Mouse (Mus musculus) forebrain, embryonic 10.5 days (tissue): ENCODE measurements at regions not wholly inside any gene's neighbourhood (a gene's known extent, or its start where the extent isn't known, plus 50 kb on each side); places are given as distances from the start of the nearest gene placed in this dataset.
A peak's percentile ranks its signal among the peaks of the same experiment; 100 is the strongest.

Source experiments
- DNase-seq: peaks from one replicate; pipeline ENCODE4 v3.0.0-alpha.2; 2017; ENCODE audit warnings: low spot score; ENCODE audit errors: extremely low spot score
- H3K27ac ChIP-seq: fragments of 300-500 bp; sonication (generic); 2 replicates; pipeline ENCODE4 v1.5.1; 2016; ENCODE audit warnings: mild to moderate bottlenecking
- H3K27me3 ChIP-seq: fragments of 300-500 bp; sonication (generic); 2 replicates; pipeline ENCODE4 v1.6.1; 2016; ENCODE audit warnings: mild to moderate bottlenecking; ENCODE audit not compliant: poor library complexity, severe bottlenecking
- H3K36me3 ChIP-seq: fragments of 300-500 bp; sonication (generic); replicated peaks from 2 replicates; pipeline ENCODE4 v1.6.1; 2016; ENCODE audit warnings: mild to moderate bottlenecking, moderate library complexity
- H3K4me1 ChIP-seq: fragments of 300-500 bp; sonication (generic); 2 replicates; pipeline ENCODE4 v1.6.1; 2016
- H3K4me3 ChIP-seq: fragments of 300-500 bp; sonication (generic); 2 replicates; pipeline ENCODE4 v1.5.1; 2016; ENCODE audit warnings: mild to moderate bottlenecking, moderate library complexity
- H3K9me3 ChIP-seq: fragments of 300-500 bp; sonication (generic); 2 replicates; pipeline ENCODE4 v1.6.1; 2016; ENCODE audit warnings: mild to moderate bottlenecking, moderate library complexity
- WGBS: fragments of 180-500 bp; shearing (Covaris S2); methylation state at CpG from one replicate; pipeline ENCODE4 v1.1.7; 2016; 5-methylcytosine and 5-hydroxymethylcytosine counted together

DNA sequence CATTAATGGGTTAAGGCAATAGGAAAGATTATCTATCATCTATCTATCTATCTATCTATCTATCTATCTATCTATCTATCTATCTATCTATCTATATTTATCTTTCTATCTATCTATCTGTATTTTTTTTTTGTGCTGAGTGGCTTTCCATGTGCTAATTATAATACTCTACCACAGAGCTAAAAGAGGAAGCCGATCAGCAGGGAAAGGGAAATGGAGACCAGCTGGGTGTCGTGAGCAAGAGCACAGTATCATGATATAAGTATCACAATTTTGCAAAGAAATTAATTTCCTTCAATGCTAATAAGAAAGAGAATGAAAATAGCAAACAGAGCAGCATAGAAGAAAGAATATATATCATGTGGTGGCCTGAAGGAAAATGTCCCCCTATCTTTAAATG lies 69.6 kb downstream of the Cldn1 start:
- Histone ChIP-seq H3K27ac (no peak overlapping the region), H3K36me3 (no peaks in the 10 kb centered on the region), H3K4me1 (no peaks in the 10 kb centered on the region), H3K4me3 (no peak overlapping the region), H3K9me3 (no peaks in the 10 kb centered on the region), H3K27me3 (no peaks in the 10 kb centered on the region)
- DNase-seq = no peak
- 82% methylated on average over 2 of the region's 2 CpGs for WGBS

DNA sequence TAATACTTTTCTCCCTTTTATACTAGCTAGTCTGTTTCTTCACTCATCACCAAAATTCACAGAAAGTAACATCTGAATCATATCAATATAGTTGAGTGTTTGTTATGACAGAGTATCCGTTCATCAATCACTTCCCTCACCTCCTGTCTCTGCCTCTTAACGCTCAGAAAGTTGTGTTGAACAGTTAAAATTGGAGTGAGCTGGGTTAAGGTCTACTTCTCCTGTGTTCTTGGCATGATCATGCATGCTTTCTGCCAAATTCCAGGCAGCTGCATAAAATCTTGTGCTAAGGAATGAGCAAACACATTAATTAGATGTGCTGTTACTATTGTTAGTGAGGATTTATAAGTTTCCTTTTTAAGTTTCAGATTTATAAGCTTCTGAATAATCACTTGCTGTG lies 79.9 kb downstream of the Cldn1 start:
- 0 out of 2 replicates have a peak, but pooled peaks cover 3% of the 10 kb centered on the region for H3K4me1 ChIP-seq
- DNase-seq = no peak
- H3K9me3 ChIP-seq = no peaks in the 10 kb centered on the region
- H3K4me3 ChIP-seq = no peak overlapping the region
- H3K27me3 ChIP-seq = no peaks in the 10 kb centered on the region
- no peaks in the 10 kb centered on the region for H3K36me3 ChIP-seq
- no peak overlapping the region for H3K27ac ChIP-seq
- 93% methylated on average over 2 of the region's 2 CpGs for WGBS

DNA sequence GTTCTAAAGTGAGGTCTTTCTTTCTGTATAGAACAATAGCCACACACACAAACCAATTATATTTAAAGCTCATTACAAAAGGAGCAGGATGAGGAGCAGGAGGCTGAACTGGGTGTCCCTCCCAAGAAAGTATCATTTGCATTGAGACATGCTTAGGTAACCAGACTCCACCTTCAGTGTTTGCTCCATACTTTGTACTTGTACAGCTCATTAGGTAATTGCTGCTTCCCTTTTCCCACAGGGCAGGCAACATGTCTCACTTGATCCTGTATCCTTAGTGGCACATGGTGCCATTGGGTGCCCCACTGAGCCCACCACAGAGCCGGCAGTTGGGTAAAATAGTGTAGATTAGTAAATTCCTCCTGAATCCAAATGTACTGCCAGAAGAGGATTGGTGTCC lies 86.0 kb downstream of the Cldn1 start:
- 89% methylated on average over 1 of the region's 1 CpGs for WGBS
- Histone ChIP-seq H3K36me3 (no peaks in the 10 kb centered on the region), H3K9me3 (no peaks in the 10 kb centered on the region), H3K27me3 (no peaks in the 10 kb centered on the region), H3K4me1 (0 out of 2 replicates have a peak, but pooled peaks cover 3% of the 10 kb centered on the region), H3K4me3 (no peak overlapping the region), H3K27ac (no peak overlapping the region)
- DNase-seq = no peak

DNA sequence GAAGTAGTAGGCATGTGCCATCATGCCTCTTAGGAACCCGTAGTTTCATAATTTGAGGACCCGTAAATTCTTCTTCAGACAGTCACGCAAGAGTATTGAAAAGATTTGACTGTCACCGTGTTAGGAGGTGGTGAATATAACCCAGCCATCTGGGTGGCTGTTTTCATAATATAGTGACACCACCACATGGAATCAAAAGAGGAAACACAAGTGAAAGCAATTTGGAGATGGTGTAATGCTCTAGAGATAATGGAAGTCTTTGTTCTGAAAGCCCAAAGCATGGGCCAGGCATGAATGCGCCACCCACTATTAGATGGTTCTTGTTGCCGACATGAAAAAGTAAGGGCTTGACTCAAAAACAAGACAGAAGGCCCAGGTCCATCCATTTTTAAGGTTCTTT lies 86.9 kb downstream of the Cldn1 start:
- 92% methylated on average over 6 of the region's 6 CpGs for WGBS
- Histone ChIP-seq H3K36me3 (no peaks in the 10 kb centered on the region), H3K9me3 (no peaks in the 10 kb centered on the region), H3K4me3 (no peak overlapping the region), H3K27me3 (no peaks in the 10 kb centered on the region), H3K27ac (no peak overlapping the region), H3K4me1 (0 out of 2 replicates have a peak, but pooled peaks cover 3% of the 10 kb centered on the region)
- DNase-seq = no peak

DNA sequence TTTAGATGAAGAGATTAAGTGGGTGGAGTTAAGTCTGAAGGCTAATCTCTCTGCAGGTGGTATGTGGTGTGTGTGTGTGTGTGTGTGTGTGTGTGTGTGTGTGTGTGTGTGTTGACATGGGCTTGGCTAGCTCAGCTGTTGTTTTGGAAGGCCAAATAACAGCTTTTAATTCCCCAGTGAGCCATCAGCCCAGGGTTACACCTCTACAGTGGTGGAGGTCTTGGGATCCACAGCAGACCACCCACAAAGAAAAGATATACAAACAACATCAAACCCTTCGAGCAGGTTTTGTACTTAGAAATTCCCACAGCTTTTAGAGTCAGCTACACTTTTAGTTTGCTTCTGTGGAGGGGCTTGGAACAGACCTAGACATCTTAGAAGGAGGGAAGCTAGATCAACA lies 89.2 kb downstream of the Cldn1 start:
- H3K4me3 ChIP-seq = no peak overlapping the region
- H3K27me3 ChIP-seq = no peaks in the 10 kb centered on the region
- DNase-seq = no peak
- 50% methylated on average over 1 of the region's 1 CpGs for WGBS
- no peak overlapping the region for H3K27ac ChIP-seq
- H3K4me1 ChIP-seq = no peaks in the 10 kb centered on the region
- no peaks in the 10 kb centered on the region for H3K36me3 ChIP-seq
- no peaks in the 10 kb centered on the region for H3K9me3 ChIP-seq

DNA sequence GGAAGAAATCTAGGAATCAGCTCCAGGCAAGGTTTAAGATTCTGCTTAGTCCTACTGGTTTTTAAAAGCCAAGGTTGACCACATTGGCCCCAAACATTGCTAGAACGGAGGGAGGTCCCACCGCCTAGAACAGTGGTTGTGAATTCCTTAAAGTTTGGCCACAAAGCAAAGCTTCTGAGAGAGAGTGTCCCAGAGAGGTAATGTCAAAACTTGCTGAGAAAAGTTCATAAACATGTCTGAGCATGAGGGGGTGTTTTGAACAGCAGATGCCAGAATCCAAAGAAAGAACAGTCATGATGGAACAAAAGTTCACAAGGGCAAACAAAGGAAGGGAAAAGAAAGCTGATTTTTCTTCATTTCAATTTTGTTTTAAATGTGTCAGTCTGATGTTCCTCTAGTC lies 90.1 kb downstream of the Cldn1 start:
- Histone ChIP-seq H3K27me3 (no peaks in the 10 kb centered on the region), H3K9me3 (no peaks in the 10 kb centered on the region), H3K4me3 (no peak overlapping the region), H3K36me3 (no peaks in the 10 kb centered on the region), H3K27ac (no peak overlapping the region), H3K4me1 (no peaks in the 10 kb centered on the region)
- 86% methylated on average over 2 of the region's 2 CpGs for WGBS
- DNase-seq = no peak

DNA sequence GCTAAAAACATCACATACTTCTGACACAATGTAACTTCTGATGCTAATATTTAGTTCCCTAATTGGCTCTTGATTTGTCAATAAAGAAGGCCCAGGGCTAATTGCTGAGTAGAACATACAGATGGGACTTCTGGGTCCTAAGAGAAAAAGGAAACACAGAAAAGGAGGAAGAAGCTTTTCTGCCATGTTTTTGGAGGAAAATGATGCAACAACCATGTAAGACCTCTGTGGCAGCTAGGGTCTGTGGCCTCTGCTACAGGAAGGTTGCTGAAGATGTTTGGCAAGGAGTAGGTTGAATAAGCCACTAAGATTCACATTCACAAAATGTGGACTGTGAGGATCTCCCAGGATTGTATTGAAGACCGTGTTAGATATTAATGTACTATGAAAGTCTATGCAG lies 94.9 kb downstream of the Cldn1 start:
- Histone ChIP-seq H3K4me3 (no peak overlapping the region), H3K9me3 (no peaks in the 10 kb centered on the region), H3K36me3 (no peaks in the 10 kb centered on the region), H3K27ac (no peak overlapping the region), H3K27me3 (no peaks in the 10 kb centered on the region), H3K4me1 (no peaks in the 10 kb centered on the region)
- DNase-seq = no peak
- 96% methylated on average over 1 of the region's 1 CpGs for WGBS

DNA sequence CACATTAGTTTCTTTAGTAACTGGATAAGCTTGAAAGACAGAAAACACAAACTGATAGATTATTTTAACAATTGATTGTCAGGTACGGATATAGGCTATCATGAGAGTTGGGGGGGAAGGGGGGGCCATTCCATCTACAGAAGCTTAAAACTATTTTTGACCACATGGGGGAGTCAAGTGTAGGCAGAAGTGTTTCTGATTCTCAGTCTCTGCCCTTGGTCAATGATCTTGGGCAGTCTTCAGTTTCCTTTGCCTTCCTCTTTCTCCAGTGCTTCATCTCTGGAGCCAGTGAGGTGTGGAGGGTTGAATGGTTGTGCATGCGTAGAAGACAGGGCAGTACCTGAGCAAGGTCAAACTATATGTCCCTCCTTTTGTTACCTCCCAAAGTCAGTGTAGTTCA lies 118.8 kb downstream of the Cldn1 start:
- Histone ChIP-seq H3K27me3 (no peaks in the 10 kb centered on the region), H3K9me3 (no peaks in the 10 kb centered on the region), H3K4me1 (peaks cover 12% of the 10 kb centered on the region), H3K36me3 (no peaks in the 10 kb centered on the region), H3K27ac (no peak overlapping the region), H3K4me3 (no peak overlapping the region)
- no peak for DNase-seq
- 81% methylated on average over 2 of the region's 2 CpGs for WGBS

DNA sequence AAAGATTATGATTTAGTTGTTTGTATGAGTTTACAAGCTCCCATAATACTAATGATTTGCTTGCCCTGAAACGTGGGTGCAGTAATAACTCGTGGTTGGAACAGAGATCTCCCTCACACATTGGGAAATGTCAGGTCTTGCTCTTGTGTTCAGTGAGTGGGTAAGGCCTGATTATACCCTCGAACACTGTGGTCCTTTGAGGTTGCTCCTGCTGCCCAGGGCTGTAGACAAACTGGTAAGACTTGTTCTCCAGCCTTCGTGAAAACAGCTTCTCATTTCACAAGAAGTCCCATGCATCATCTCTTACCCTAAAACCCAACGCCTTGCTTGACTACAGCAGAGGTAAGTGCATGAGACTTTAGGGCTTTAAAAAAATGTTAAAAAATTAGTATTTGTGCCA lies 119.9 kb downstream of the Cldn1 start:
- Histone ChIP-seq H3K9me3 (no peaks in the 10 kb centered on the region), H3K27me3 (no peaks in the 10 kb centered on the region)
- 77% methylated on average over 5 of the region's 5 CpGs for WGBS

DNA sequence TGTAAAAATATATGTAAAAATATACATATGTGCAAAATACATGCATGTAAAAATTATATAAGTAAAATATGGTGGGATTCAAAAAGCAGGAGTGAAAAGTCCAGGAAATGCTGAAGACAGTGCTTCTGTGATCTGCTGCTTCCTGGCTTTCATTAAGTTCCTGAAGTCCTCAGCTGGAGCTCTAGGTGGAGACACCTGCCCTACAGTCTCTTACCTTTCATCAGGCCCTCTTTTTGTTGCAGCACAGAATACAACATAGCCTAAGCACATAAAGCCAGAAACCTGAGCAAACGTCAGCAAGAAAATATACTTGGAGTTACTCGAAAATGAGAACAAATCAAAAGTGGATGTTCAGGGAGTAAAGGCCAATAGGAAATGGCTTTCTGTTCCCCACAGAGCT lies 120.6 kb downstream of the Cldn1 start:
- no peak for DNase-seq
- Histone ChIP-seq H3K27me3 (no peaks in the 10 kb centered on the region), H3K9me3 (no peaks in the 10 kb centered on the region), H3K27ac (no peak overlapping the region), H3K36me3 (no peaks in the 10 kb centered on the region), H3K4me1 (peaks cover 14% of the 10 kb centered on the region), H3K4me3 (no peak overlapping the region)
- WGBS = 87% methylated on average over 2 of the region's 2 CpGs

More for the DNA sequence above, 119.9 kb downstream of the Cldn1 start:
- no peaks in the 10 kb centered on the region for H3K36me3 ChIP-seq
- no peak for DNase-seq
- no peak overlapping the region for H3K27ac ChIP-seq
- no peak overlapping the region for H3K4me3 ChIP-seq
- peaks cover 14% of the 10 kb centered on the region for H3K4me1 ChIP-seq

DNA sequence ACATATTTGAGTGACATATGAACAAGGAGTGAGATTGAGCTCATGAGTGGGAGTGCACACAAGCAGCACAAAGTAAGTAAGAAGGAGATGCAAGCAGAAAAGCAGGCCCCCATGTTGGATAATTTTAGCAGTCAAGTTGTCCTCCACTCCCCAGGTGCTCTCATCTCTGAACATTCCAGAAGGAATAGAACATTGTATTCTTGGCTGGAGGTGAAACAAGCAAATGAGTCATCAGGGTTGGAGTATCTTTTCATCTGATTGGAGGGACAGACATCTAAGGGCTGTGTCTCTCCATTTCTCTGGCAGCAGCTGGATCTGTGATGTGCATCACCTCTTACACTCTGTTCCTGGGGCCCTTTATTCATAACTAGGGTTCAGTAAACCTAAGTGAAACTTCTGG lies 122.7 kb downstream of the Cldn1 start:
- H3K36me3 ChIP-seq = no peaks in the 10 kb centered on the region
- H3K27me3 ChIP-seq = no peaks in the 10 kb centered on the region
- DNase-seq = no peak
- H3K4me3 ChIP-seq = no peak overlapping the region
- no peaks in the 10 kb centered on the region for H3K9me3 ChIP-seq
- H3K27ac ChIP-seq = no peak overlapping the region
- peaks cover 14% of the 10 kb centered on the region for H3K4me1 ChIP-seq

DNA sequence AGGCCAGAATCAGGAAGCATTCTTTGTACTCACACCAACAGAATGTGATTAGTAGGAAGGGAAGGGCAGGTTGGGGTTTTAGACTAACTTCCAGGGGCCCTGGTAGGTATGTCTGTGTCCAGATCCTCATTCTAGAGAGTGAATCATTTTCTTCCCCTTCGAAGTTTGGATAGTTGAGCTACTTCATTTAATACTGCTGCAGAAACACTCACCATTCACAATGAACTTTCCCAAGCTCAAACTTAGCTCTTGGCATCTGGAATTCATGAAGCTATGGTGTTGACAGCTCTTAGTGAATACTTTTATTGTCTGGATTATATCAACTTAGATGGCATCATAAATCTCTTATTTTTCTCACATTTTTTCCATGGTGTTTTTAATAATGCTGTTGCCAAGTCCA lies 123.7 kb downstream of the Cldn1 start:
- Histone ChIP-seq H3K9me3 (no peaks in the 10 kb centered on the region), H3K4me1 (peaks cover 14% of the 10 kb centered on the region), H3K36me3 (no peaks in the 10 kb centered on the region), H3K27me3 (no peaks in the 10 kb centered on the region), H3K4me3 (no peak overlapping the region), H3K27ac (no peak overlapping the region)
- WGBS = 76% methylated on average over 1 of the region's 1 CpGs
- DNase-seq = no peak

DNA sequence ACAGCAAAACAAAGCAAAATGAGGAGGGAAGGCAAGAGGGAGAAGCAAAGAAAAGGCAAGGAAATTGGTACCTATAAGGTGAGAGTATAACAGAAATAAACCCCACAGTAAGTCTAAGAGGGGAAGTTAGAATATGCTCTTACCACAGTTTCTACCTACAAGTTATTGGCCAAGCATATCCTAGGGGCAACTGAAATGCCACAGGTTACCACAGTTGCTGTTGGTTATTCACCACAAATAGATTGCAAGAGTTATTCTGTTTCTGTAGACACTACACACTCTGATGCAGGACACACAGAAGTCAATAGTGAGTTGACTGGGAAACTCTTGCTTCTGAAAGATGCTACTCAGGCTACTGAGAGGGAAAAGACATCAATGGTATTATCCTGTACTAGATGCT lies 129.7 kb upstream of the P3h2 start:
- H3K36me3 ChIP-seq = no peaks in the 10 kb centered on the region
- H3K4me1 ChIP-seq = no peaks in the 10 kb centered on the region
- no peak overlapping the region for H3K27ac ChIP-seq
- no peak overlapping the region for H3K4me3 ChIP-seq
- DNase-seq = no peak
- H3K9me3 ChIP-seq = no peaks in the 10 kb centered on the region
- no peaks in the 10 kb centered on the region for H3K27me3 ChIP-seq

DNA sequence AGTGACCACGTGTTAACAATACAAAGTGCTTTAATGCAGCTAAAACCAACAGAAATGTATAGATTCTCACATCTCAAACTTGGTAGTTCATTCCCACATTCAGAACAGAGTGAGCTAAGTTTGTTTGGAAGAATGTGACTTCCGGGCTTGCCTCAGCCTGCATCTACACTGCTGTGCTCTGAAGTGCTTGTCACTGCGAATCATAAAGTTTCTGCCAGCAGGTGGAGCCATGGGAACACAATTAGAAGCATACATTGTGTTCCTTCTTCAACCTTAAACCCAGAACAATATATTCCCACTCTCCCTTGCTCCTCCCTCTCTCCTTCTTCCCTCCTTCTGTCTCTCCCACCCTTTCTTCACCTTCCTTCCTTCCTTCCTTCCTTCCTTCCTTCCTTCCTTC lies 128.5 kb upstream of the P3h2 start:
- no peaks in the 10 kb centered on the region for H3K4me1 ChIP-seq
- peak; percentile 71 for DNase-seq
- no peak overlapping the region for H3K4me3 ChIP-seq
- no peak overlapping the region for H3K27ac ChIP-seq
- no peaks in the 10 kb centered on the region for H3K36me3 ChIP-seq
- H3K9me3 ChIP-seq = no peaks in the 10 kb centered on the region
- no peaks in the 10 kb centered on the region for H3K27me3 ChIP-seq
- 13% methylated on average over 3 of the region's 3 CpGs for WGBS
